Mouse (Mus musculus) kidney, postnatal 25 days (tissue): ENCODE measurements around the gene Olfr194.
"Not testable (repeated sequence)": the region's sequence is repeated elsewhere in the genome, so short reads cannot be mapped to it uniquely, and the experiment has no call there.

Source experiments
- DNase-seq, 2 experiments: peaks; one replicate each; pipeline ENCODE4 v3.0.0; 2021; ENCODE audit warnings: mixed read lengths in 2 of 2

Olfr194 gene

GRCm38 (mm10) chr16:59120969-59121368 lies at the start of gene Olfr194:
Gene Olfr194 (minus strand): TSS chr16:59121069.
- DNase-seq: no peak

GRCm38 (mm10) chr16:59170354-59170753 lies 49.5 kb upstream of the Olfr194 start, which contains the start of gene Olfr196:
Gene Olfr196 (minus strand): TSS chr16:59170454.
- no peak for DNase-seq

GRCm38 (mm10) chr16:59151996-59152395 lies 31.1 kb upstream of the Olfr194 start:
- no peak for DNase-seq

GRCm38 (mm10) chr16:59146746-59147145 lies 25.9 kb upstream of the Olfr194 start, which contains the start of gene Olfr195:
Gene Olfr195 (plus strand): TSS chr16:59147046.
- no peak for DNase-seq

GRCm38 (mm10) chr16:59141105-59141504 lies 20.2 kb upstream of the Olfr194 start:
- DNase-seq: no peak

- DNase-seq: no peak
Observed at GRCm38 (mm10) chr16:59130740-59131139, 9.9 kb upstream of the Olfr194 start.

- DNase-seq: no peak
Observed at GRCm38 (mm10) chr16:59111781-59112180, 9.1 kb downstream of the Olfr194 start, which contains the start of gene Olfr193. Gene Olfr193 (minus strand): TSS chr16:59111881.

- DNase-seq: not testable (repeated sequence)
Observed at GRCm38 (mm10) chr16:59108522-59108921, 12.3 kb downstream of the Olfr194 start.

GRCm38 (mm10) chr16:59105312-59105711 lies 15.6 kb downstream of the Olfr194 start:
- DNase-seq: no peak

GRCm38 (mm10) chr16:59089722-59090121 lies 31.1 kb downstream of the Olfr194 start, which contains the start of gene Olfr191:
Gene Olfr191 (minus strand): TSS chr16:59089822.
- not testable (repeated sequence) for DNase-seq

GRCm38 (mm10) chr16:59081113-59081512 lies 39.8 kb downstream of the Olfr194 start:
- not testable (repeated sequence) for DNase-seq

- no peak for DNase-seq
Observed at GRCm38 (mm10) chr16:59077905-59078304, 43.0 kb downstream of the Olfr194 start, which contains the start of gene Olfr190. Gene Olfr190 (minus strand): TSS chr16:59078005.

- no peak for DNase-seq
Observed at GRCm38 (mm10) chr16:59073520-59073919, 47.3 kb downstream of the Olfr194 start.

GRCm38 (mm10) chr16:59071755-59072154 lies 49.1 kb downstream of the Olfr194 start:
- no peak for DNase-seq
